Mouse (Mus musculus): ENCODE measurements around the gene Siah1b.

GRCm38 (mm10) chrX:164032526-164032925, 43.8 kb downstream of the Siah1b start:
- TF ChIP-seq CTCF (conservative IDR thresholded peaks at IDR 0.05; ENCODE audit: insufficient read depth, insufficient read length, low read depth, low read length) (no peak), POLR2A (IDR thresholded peaks at IDR 0.05; ENCODE audit: low read depth, low read length) (no peak)
